Mouse (Mus musculus) MEL (cell line): ENCODE data around the gene Exosc1. TPM values are rescaled to one million over a fixed set of nuclear protein-coding genes. Genes with fewer than 3 reads are reported as not detected.

Experiments used
- DNase-seq: peaks from one replicate; pipeline ENCODE4 v3.0.0; 2011; ENCODE audit warnings: low read depth, low spot score
- H3K27ac ChIP-seq: 2 replicates; pipeline ENCODE4 v1.5.1; 2012; ENCODE audit warnings: low read depth, mild to moderate bottlenecking, control low read depth, low read length, moderate library complexity; ENCODE audit not compliant: control insufficient read depth
- H3K27me3 ChIP-seq, 2 experiments: fragments of 150-350 bp in 1 of 2; sonication (generic) in 1 of 2; 2 replicates each; pipeline ENCODE4 v1.6.1; 2012; ENCODE audit warnings: low read length in 2 of 2, mild to moderate bottlenecking in 2 of 2, improper control_type of control experiment in 1 of 2, moderate library complexity in 1 of 2; ENCODE audit not compliant: insufficient read depth in 2 of 2, control insufficient read depth in 1 of 2
- H3K36me3 ChIP-seq, 2 experiments: 2 replicates each; pipeline ENCODE4 v1.6.1; 2012 to 2014; ENCODE audit warnings: low read length in 2 of 2, improper control_type of control experiment in 1 of 2, inconsistent platforms in 1 of 2, mild to moderate bottlenecking in 1 of 2; ENCODE audit not compliant: insufficient read depth in 2 of 2, control insufficient read depth in 1 of 2
- H3K4me1 ChIP-seq, 2 experiments: fragments of 150-350 bp in 1 of 2; sonication (generic) in 1 of 2; 2 replicates each; pipeline ENCODE4 v1.6.1; 2012; ENCODE audit warnings: low read length in 2 of 2, improper control_type of control experiment in 1 of 2, mild to moderate bottlenecking in 1 of 2; ENCODE audit not compliant: insufficient read depth in 2 of 2, control insufficient read depth in 1 of 2
- H3K4me3 ChIP-seq, 2 experiments: fragments of 150-350 bp in 1 of 2; sonication (generic) in 1 of 2; 2 replicates each; pipeline ENCODE4 v1.5.1; 2012; ENCODE audit warnings: low read depth in 2 of 2, low read length in 2 of 2, mild to moderate bottlenecking in 2 of 2, moderate library complexity in 2 of 2, control low read depth in 1 of 2, improper control_type of control experiment in 1 of 2; ENCODE audit not compliant: control insufficient read depth in 1 of 2, insufficient read depth in 1 of 2
- H3K79me2 ChIP-seq: 2 replicates; pipeline ENCODE4 v1.6.1; 2012; ENCODE audit warnings: mild to moderate bottlenecking, low read length, moderate library complexity; ENCODE audit not compliant: control insufficient read depth, poor library complexity, insufficient read depth
- H3K9ac ChIP-seq: 2 replicates; pipeline ENCODE4 v1.6.1; 2012; ENCODE audit warnings: low read depth, mild to moderate bottlenecking, control low read depth, low read length, moderate library complexity; ENCODE audit not compliant: control insufficient read depth, poor library complexity, severe bottlenecking
- H3K9me3 ChIP-seq: fragments of 150-350 bp; sonication (generic); replicated peaks from 2 replicates; pipeline ENCODE4 v1.6.1; 2012; ENCODE audit warnings: mild to moderate bottlenecking, low read length, improper control_type of control experiment, moderate library complexity; ENCODE audit not compliant: insufficient read depth
- BHLHE40 ChIP-seq: IDR thresholded peaks from 2 replicates; pipeline ENCODE4 v1.6.1; 2012; ENCODE audit warnings: low read depth, mild to moderate bottlenecking, inconsistent platforms, low read length, improper control_type of control experiment, borderline replicate concordance
- ELF1 ChIP-seq: IDR thresholded peaks from 2 replicates; pipeline ENCODE4 v1.6.1; 2014; ENCODE audit warnings: low read depth, mild to moderate bottlenecking, inconsistent platforms, low read length, improper control_type of control experiment, moderate library complexity
- EP300 ChIP-seq, 2 experiments: IDR thresholded peaks; 2 replicates each; pipeline ENCODE4 v1.6.1; 2011; ENCODE audit warnings: improper control_type of control experiment in 2 of 2, low read length in 2 of 2, low read depth in 1 of 2, mild to moderate bottlenecking in 1 of 2
- ETS1 ChIP-seq: IDR thresholded peaks from 2 replicates; pipeline ENCODE4 v1.6.1; 2012; ENCODE audit warnings: low read depth, mild to moderate bottlenecking, inconsistent platforms, low read length, improper control_type of control experiment, moderate library complexity
- GATA1 ChIP-seq: IDR thresholded peaks from 2 replicates; pipeline ENCODE4 v1.6.1; 2011; ENCODE audit warnings: low read depth, low read length, improper control_type of control experiment
- HCFC1 ChIP-seq: IDR thresholded peaks from 2 replicates; pipeline ENCODE4 v1.6.1; 2012; ENCODE audit warnings: low read depth, mild to moderate bottlenecking, inconsistent platforms, low read length, improper control_type of control experiment, moderate library complexity
- JUND ChIP-seq: IDR thresholded peaks from 2 replicates; pipeline ENCODE4 v1.6.1; 2011; ENCODE audit warnings: low read depth, mild to moderate bottlenecking, improper control_type of control experiment, low read length
- MAFK ChIP-seq: IDR thresholded peaks from 2 replicates; pipeline ENCODE4 v1.6.1; 2011; ENCODE audit warnings: low read depth, mild to moderate bottlenecking, low read length, improper control_type of control experiment, borderline replicate concordance
- MAX ChIP-seq: IDR thresholded peaks from 2 replicates; pipeline ENCODE4 v1.6.1; 2011; ENCODE audit warnings: low read length, improper control_type of control experiment
- MAZ ChIP-seq: IDR thresholded peaks from 2 replicates; pipeline ENCODE4 v1.6.1; 2012; ENCODE audit warnings: low read depth, mild to moderate bottlenecking, inconsistent platforms, low read length, improper control_type of control experiment
- MXI1 ChIP-seq: IDR thresholded peaks from 2 replicates; pipeline ENCODE4 v1.6.1; 2011; ENCODE audit warnings: mild to moderate bottlenecking, low read depth, low read length, improper control_type of control experiment
- MYB ChIP-seq: IDR thresholded peaks from 2 replicates; pipeline ENCODE4 v1.6.1; 2011; ENCODE audit warnings: mild to moderate bottlenecking, low read depth, low read length, improper control_type of control experiment
- MYC ChIP-seq: IDR thresholded peaks from 2 replicates; pipeline ENCODE4 v1.6.1; 2011; ENCODE audit warnings: low read depth, mild to moderate bottlenecking, low read length, improper control_type of control experiment, moderate library complexity
- RAD21 ChIP-seq: IDR thresholded peaks from 2 replicates; pipeline ENCODE4 v1.6.1; 2011; ENCODE audit warnings: mild to moderate bottlenecking, low read depth, low read length, improper control_type of control experiment
- RCOR1 ChIP-seq: IDR thresholded peaks from 2 replicates; pipeline ENCODE4 v1.6.1; 2012; ENCODE audit warnings: low read depth, mild to moderate bottlenecking, inconsistent platforms, low read length, improper control_type of control experiment
- SIN3A ChIP-seq: IDR thresholded peaks from 2 replicates; pipeline ENCODE4 v1.6.1; 2012; ENCODE audit warnings: low read length, improper control_type of control experiment, inconsistent platforms
- SMC3 ChIP-seq: IDR thresholded peaks from 2 replicates; pipeline ENCODE4 v1.6.1; 2011; ENCODE audit warnings: low read depth, low read length, improper control_type of control experiment
- TAL1 ChIP-seq: IDR thresholded peaks from 2 replicates; pipeline ENCODE4 v1.6.1; 2012; ENCODE audit warnings: mild to moderate bottlenecking, inconsistent platforms, low read length, moderate library complexity, mixed read lengths
- TCF12 ChIP-seq: IDR thresholded peaks from 2 replicates; pipeline ENCODE4 v1.6.1; 2014; ENCODE audit warnings: low read depth, mild to moderate bottlenecking, inconsistent platforms, low read length, improper control_type of control experiment, moderate library complexity
- ZC3H11A ChIP-seq: IDR thresholded peaks from 2 replicates; pipeline ENCODE4 v1.6.1; 2012; ENCODE audit warnings: low read depth, mild to moderate bottlenecking, inconsistent platforms, low read length, improper control_type of control experiment
- ZMIZ1 ChIP-seq: IDR thresholded peaks from 2 replicates; pipeline ENCODE4 v1.6.1; 2012; ENCODE audit warnings: low read depth, mild to moderate bottlenecking, inconsistent platforms, low read length, improper control_type of control experiment, moderate library complexity
- ZNF384 ChIP-seq: IDR thresholded peaks from 2 replicates; pipeline ENCODE4 v1.6.1; 2012; ENCODE audit warnings: low read depth, mild to moderate bottlenecking, inconsistent platforms, low read length, improper control_type of control experiment
- polyA plus RNA-seq, 2 experiments: library from polyadenylated mRNA; stranded (reverse) in 1 of 2; unstranded in 1 of 2; fragments of >175 nt in 1 of 2; fragments of >200 nt in 1 of 2; gene quantifications; 2 replicates each; pipeline versions ENCODE4 v1.2.1 to v1.2.4; 2012; ENCODE audit warnings: low replicate concordance in 2 of 2, low read depth in 1 of 2; ENCODE audit not compliant: insufficient read length in 2 of 2, insufficient read depth in 1 of 2, missing spikeins in 1 of 2
- total RNA-seq: library from RNA; depleted of rRNA; stranded (reverse); fragments of 300-350 nt; gene quantifications from 2 replicates; pipeline ENCODE4 v1.2.3, GENCODE M21; 2012

The Exosc1 gene
- total and polyA plus RNA-seq, 3 experiments = 118 to 390 (median 162) TPM

DNA sequence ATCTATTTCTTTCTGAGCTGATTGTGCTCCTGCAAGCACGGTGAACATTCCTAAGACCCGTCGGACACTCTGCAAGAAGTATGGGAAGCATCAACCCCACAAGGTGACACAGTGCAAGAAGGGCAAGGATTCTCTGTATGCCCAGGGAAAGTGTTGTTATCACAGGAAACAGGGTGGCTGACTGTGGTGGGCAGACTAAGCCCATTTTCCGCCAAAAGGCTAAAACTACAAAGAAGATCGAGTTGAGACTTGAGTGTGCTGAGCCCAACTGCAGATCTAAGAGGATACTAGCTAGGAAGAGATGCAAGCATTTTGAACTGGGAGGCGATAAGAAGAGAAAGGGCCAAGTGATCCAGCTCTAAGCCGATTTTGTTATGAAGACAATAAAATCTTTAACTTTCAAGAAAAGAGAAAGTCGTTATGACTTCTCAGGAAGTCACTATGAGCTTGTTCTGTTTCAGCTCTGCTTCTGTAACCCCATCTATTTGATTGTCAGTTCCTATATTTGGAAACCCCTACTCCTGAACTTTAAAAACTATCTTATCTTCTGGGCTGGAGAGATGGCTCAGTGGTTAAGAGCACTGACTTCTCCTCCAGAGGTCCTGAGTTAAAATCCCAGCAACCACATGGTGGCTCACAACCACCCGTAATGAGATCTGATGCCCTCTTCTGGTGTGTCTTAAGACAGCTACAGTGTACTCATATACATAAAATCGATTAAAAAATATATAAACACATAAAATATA lies 30.2 kb downstream of the Exosc1 start (continued):
- TF ChIP-seq ZC3H11A (no peak), MYC (peak; percentile 66; the same call in 1 of the 2 replicates)

DNA sequence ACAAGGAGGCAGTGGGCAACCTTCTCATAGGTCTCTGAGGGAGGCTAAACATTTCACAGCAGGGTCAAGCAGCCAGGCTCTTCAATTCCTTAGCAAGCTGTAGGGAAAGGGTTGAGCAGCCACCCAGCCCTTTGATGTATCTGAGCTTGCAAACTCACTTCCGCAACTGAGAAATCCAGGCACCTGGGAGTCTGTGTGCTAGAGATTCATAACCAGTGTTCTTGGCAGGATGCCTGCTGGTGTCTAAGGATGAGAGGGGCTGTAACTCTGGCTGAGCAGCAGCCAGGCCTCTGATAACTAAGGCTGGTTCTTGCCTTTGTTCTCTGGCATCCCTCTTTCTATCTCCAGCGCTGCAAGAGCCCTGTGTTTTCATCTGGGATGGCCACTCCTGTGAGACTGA lies 31.5 kb downstream of the Exosc1 start:
- no peak overlapping the region for H3K9ac ChIP-seq
- TF ChIP-seq RAD21 (no peak), TCF12 (peak; percentile 86), MAFK (0 out of 2 replicates have a peak, but pooled peaks have one; percentile 63), ETS1 (peak; percentile 86), BHLHE40 (peak; percentile 31; the same call in 1 of the 2 replicates), ELF1 (peak; percentile 90), MXI1 (peak; percentile 89), EP300 (IDR thresholded peaks at IDR 0.05; ENCODE audit: low read depth in 1 of 2, low read length in 2 of 2) (peak; percentile 78), MYB (0 out of 2 replicates have a peak, but pooled peaks have one; percentile 28), MAZ (peak; percentile 84; the same call in 1 of the 2 replicates), TAL1 (peak; percentile 82), JUND (no peak), ZMIZ1 (no peak), SIN3A (peak; percentile 86), ZNF384 (0 out of 2 replicates have a peak, but pooled peaks have one; percentile 28), RCOR1 (peak; percentile 100), SMC3 (no peak), MYC (peak; percentile 78; the same call in 1 of the 2 replicates), GATA1 (peak; percentile 51), HCFC1 (peak; percentile 50; the same call in 1 of the 2 replicates), MAX (0 out of 2 replicates have a peak, but pooled peaks have one; percentile 52)
- no peaks in the 10 kb centered on the region for H3K9me3 ChIP-seq
- peak; percentile 99 for DNase-seq
- H3K79me2 ChIP-seq = no peaks in the 10 kb centered on the region
- peaks cover 0 to 39% of the 10 kb centered on the region in 2 experiments; a peak in 2 of 4 replicates for H3K36me3 ChIP-seq
- H3K4me3 ChIP-seq = no peak overlapping the region
- no peaks in the 10 kb centered on the region for H3K27me3 ChIP-seq
- no peak overlapping the region for H3K27ac ChIP-seq
- peaks cover 9 to 47% of the 10 kb centered on the region in 2 experiments for H3K4me1 ChIP-seq
